Mouse (Mus musculus) thymus, adult 2 months (tissue): ENCODE results near the gene Ttc37.

ENCODE experiments used
- CTCF ChIP-seq: fragments of 200-500 bp; IDR thresholded peaks from 2 replicates; pipeline ENCODE4 v1.5.1; 2012; ENCODE audit warnings: mild to moderate bottlenecking, control low read depth, low read length, moderate library complexity, borderline replicate concordance; ENCODE audit not compliant: control insufficient read depth, poor library complexity, insufficient read depth; ENCODE audit errors: extremely low read depth
- POLR2A ChIP-seq: fragments of 200-500 bp; IDR thresholded peaks from 2 replicates; pipeline ENCODE4 v1.6.1; 2012; ENCODE audit warnings: mild to moderate bottlenecking, low read length, control low read depth, moderate library complexity; ENCODE audit not compliant: control insufficient read depth, poor library complexity, insufficient read depth; ENCODE audit errors: extremely low read depth

DNA sequence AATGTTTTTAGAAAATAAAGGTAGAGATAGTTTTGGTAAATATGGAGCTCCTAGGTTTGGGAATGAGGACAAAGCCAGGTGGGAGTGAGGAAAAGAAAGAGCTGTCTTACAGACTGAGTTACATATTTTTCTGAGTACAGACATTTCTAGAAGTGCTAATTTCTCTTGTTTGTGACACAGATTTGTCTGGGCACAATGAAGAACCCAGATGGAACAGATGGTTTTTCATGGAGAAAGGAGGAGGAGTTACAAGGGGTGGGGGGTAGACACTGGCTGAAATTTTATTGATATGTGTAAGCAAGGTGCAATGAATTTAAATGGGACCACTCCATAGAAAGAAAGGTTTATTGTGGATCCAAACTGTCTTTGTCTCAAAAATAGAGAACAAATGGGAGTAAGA, 96.4 kb downstream of the Ttc37 start:
- no peak for TF ChIP-seq POLR2A
- no peak for TF ChIP-seq CTCF
